Comparison of ENCODE assay signal across 10 mouse cellular contexts in the genomic region with DNA sequence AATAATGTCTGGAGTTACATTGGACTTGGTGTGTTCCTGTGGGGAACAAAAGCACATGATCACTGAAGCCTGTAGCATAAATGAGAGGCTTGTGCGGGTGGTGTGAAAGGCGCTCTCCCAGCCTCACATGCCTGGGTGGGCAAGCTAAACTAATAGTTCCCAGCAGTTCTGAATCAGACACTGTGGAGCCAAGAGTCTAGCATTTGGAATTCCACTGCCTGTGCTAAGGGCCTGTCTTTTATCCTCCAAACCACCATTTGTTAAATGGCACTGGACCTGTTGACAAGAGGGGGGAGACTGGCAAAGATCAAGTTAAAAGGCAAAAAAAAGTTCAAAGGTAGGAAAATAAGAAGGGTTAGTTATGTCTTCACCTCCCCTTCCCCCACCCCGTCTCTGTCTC. TPM values are rescaled to one million over a fixed set of nuclear protein-coding genes. Genes with fewer than 3 reads are reported as not detected.
DNase-seq lines count a peak whose midpoint lies in the region; ATAC-seq and TF ChIP-seq lines count a peak whose summit lies in the region.
"Had no signal": no experiment of that assay in that cellular context is flagged by ENCODE, and none has a peak within 500 bp of the region (broad histone marks: within the 10 kb centered on the region; RNA-seq: fewer than 3 reads in every experiment).

No protein-coding gene starts in this region.

- H3K4me1 ChIP-seq in limb, embryonic 14.5 days (ENCODE audit: control insufficient read depth, insufficient read depth, low read length) = peaks cover 19% of the 10 kb centered on the region

- H3K36me3 ChIP-seq in limb, embryonic 14.5 days (ENCODE audit: control insufficient read depth, insufficient read depth, low read length) = no peaks in the 10 kb centered on the region

- no peak overlapping the region for H3K9ac ChIP-seq in limb, embryonic 14.5 days (ENCODE audit: low read depth, low read length, severe bottlenecking)

- H3K4me2 ChIP-seq in limb, embryonic 14.5 days (replicated peaks; ENCODE audit: low read depth, low read length, severe bottlenecking) = no peak overlapping the region

- no peak for DNase-seq in frontal cortex, postnatal 14 days (ENCODE audit: low spot score in 2 of 2)
- peak; percentile 17 for DNase-seq in right cerebral cortex, adult 18-20 months
- DNase-seq in right cerebral cortex, postnatal 4 days = no peak
- peak; percentile 58 for DNase-seq in limb, embryonic 14.5 days (ENCODE audit: low spot score)
- DNase-seq in spleen, postnatal 14 days (ENCODE audit: low spot score in 2 of 2) = no peak
- DNase-seq in lung, postnatal 25 days (ENCODE audit: low spot score) = no peak
- DNase-seq: adrenal gland, adult 8-10 months; gastrocnemius, postnatal 36 days had no signal

- ATAC-seq in frontal cortex, adult (ENCODE audit: low TSS enrichment) = peak; percentile 27; the same call in 1 of the 2 replicates
- ATAC-seq in limb, embryonic 14.5 days (ENCODE audit: low FRiP score, low read depth) = no peak
- no peak for ATAC-seq in megakaryocyte progenitor cell, adult 5-6 weeks (replicated peaks; ENCODE audit: poor library complexity)

- no peak overlapping the region for H3K4me3 ChIP-seq in limb, embryonic 14.5 days (replicated peaks; ENCODE audit: low read length)

- TF ChIP-seq POLR2A in limb, embryonic 14.5 days (IDR thresholded peaks at IDR 0.05; ENCODE audit: borderline replicate concordance, extremely low read depth, insufficient read depth, insufficient read length) = no peak

- 24% methylated on average over 3 of the region's 3 CpGs for WGBS in limb, embryonic 14.5 days

- no peaks in the 10 kb centered on the region for H3K27me3 ChIP-seq in limb, embryonic 14.5 days (ENCODE audit: control insufficient read depth, insufficient read depth, low read length)

- no peaks in the 10 kb centered on the region for H3K9me3 ChIP-seq in limb, embryonic 14.5 days (ENCODE audit: control insufficient read depth, low read length)

- H3K27ac ChIP-seq in limb, embryonic 14.5 days (replicated peaks; ENCODE audit: low read depth, low read length) = peak overlapping the region; percentile 48; the same call in 1 of the 2 replicates

RNA-seq across cellular contexts. Expression of a gene that starts 18.3 kb away (rescaled TPM):
- polyA plus RNA-seq in limb, embryonic 14.5 days (2012; rRNA removed) = 26.4 and 36.0 TPM in 2 replicates
- 35.7 and 40.0 TPM in 2 replicates for polyA plus RNA-seq in limb, embryonic 14.5 days (2014; fragmentation: Nextera tagmentation; extraction: Ambion mirVana)
- 14.8 and 23.3 TPM in 2 replicates for total RNA-seq in megakaryocyte progenitor cell, adult 5-6 weeks (2015)
- 10.1 and 11.5 TPM in 2 replicates for total RNA-seq in megakaryocyte progenitor cell, adult 5-6 weeks (2017)

RNA-seq across cellular contexts. Expression of a gene that starts 46.7 kb away (rescaled TPM):
- polyA plus RNA-seq in limb, embryonic 14.5 days (2012; rRNA removed) = 11.0 and 14.9 TPM in 2 replicates
- 5.0 and 5.2 TPM in 2 replicates for polyA plus RNA-seq in limb, embryonic 14.5 days (2014; fragmentation: Nextera tagmentation; extraction: Ambion mirVana)
- total RNA-seq in megakaryocyte progenitor cell, adult 5-6 weeks (2015) = not detected in 2 replicates
- 0.12 and 0.24 TPM in 2 replicates for total RNA-seq in megakaryocyte progenitor cell, adult 5-6 weeks (2017)

Comparison
In these comparisons a context has a peak if more than half of its experiments do, and no peak if none do; other contexts are left out.
1. DNase-seq: peak in right cerebral cortex, adult 18-20 months (single experiment) and limb, embryonic 14.5 days (single experiment); none in frontal cortex, postnatal 14 days (0 of 2), right cerebral cortex, postnatal 4 days (single experiment), spleen, postnatal 14 days (0 of 2) and lung, postnatal 25 days (single experiment).